Mouse (Mus musculus) Muller cell, postnatal 12 days (primary cell): ENCODE measurements at regions not wholly inside any gene's neighbourhood (a gene's known extent, or its start where the extent isn't known, plus 50 kb on each side); places are given as distances from the start of the nearest gene placed in this dataset.
A peak's percentile ranks its signal among the peaks of the same experiment; 100 is the strongest.

ENCODE experiments used
- DNase-seq: peaks from one replicate; pipeline ENCODE4 v3.0.0-alpha.2; 2015; ENCODE audit errors: inconsistent ontology term

- DNase-seq: peak; percentile 3
Measured at GRCm38 (mm10) chr1:141609866-141610265, 1363.9 kb downstream of the Kcnt2 start.
